Mouse (Mus musculus): ENCODE measurements around the gene Asic2. TPM values are rescaled to one million over a fixed set of nuclear protein-coding genes. Genes with fewer than 3 reads are reported as not detected.

Gene Asic2
- polyA plus RNA-seq, 1 experiment from 2014 or later: 2.8 TPM

GRCm38 (mm10) chr11:81706996-81707395, 261.3 kb downstream of the Asic2 start:
- H3K27ac ChIP-seq (ENCODE audit: low read length): no peak overlapping the region
- H3K4me1 ChIP-seq (ENCODE audit: insufficient read depth, low read length): no peaks in the 10 kb centered on the region
- H3K27me3 ChIP-seq (ENCODE audit: insufficient read depth, low read length): no peaks in the 10 kb centered on the region
- ATAC-seq (ENCODE audit: low FRiP score, low TSS enrichment): no peak
- H3K9ac ChIP-seq (replicated peaks; ENCODE audit: low read length): no peak overlapping the region
- H3K4me2 ChIP-seq (replicated peaks; ENCODE audit: low read depth, low read length): no peak overlapping the region
- H3K9me3 ChIP-seq (ENCODE audit: low read length): no peaks in the 10 kb centered on the region
- no peak overlapping the region for H3K4me3 ChIP-seq (ENCODE audit: low read length)
- no peaks in the 10 kb centered on the region for H3K36me3 ChIP-seq (ENCODE audit: insufficient read depth, low read length)
- WGBS: 84% methylated on average over 5 of the region's 5 CpGs

- no peaks in the 10 kb centered on the region for H3K9me3 ChIP-seq (ENCODE audit: low read length)
- no peak overlapping the region for H3K4me3 ChIP-seq (ENCODE audit: low read length)
- no peak overlapping the region for H3K4me2 ChIP-seq (replicated peaks; ENCODE audit: low read depth, low read length)
- no peaks in the 10 kb centered on the region for H3K36me3 ChIP-seq (ENCODE audit: insufficient read depth, low read length)
- H3K9ac ChIP-seq (replicated peaks; ENCODE audit: low read length): no peak overlapping the region
- H3K4me1 ChIP-seq (ENCODE audit: insufficient read depth, low read length): no peaks in the 10 kb centered on the region
- no peak for ATAC-seq (ENCODE audit: low FRiP score, low TSS enrichment)
- H3K27ac ChIP-seq (ENCODE audit: low read length): no peak overlapping the region
- H3K27me3 ChIP-seq (ENCODE audit: insufficient read depth, low read length): no peaks in the 10 kb centered on the region
- 60% methylated on average over 1 of the region's 1 CpGs for WGBS
Observed at GRCm38 (mm10) chr11:81698008-81698407, 270.2 kb downstream of the Asic2 start.

- Histone ChIP-seq H3K27ac (ENCODE audit: low read length) (no peak overlapping the region), H3K4me2 (replicated peaks; ENCODE audit: low read depth, low read length) (no peak overlapping the region), H3K36me3 (ENCODE audit: insufficient read depth, low read length) (no peaks in the 10 kb centered on the region), H3K27me3 (ENCODE audit: insufficient read depth, low read length) (no peaks in the 10 kb centered on the region), H3K9me3 (ENCODE audit: low read length) (no peaks in the 10 kb centered on the region), H3K4me3 (ENCODE audit: low read length) (no peak overlapping the region), H3K4me1 (ENCODE audit: insufficient read depth, low read length) (no peaks in the 10 kb centered on the region), H3K9ac (replicated peaks; ENCODE audit: low read length) (no peak overlapping the region)
- no peak for ATAC-seq (ENCODE audit: low FRiP score, low TSS enrichment)
- WGBS: 76% methylated on average over 2 of the region's 2 CpGs
Observed at GRCm38 (mm10) chr11:81695501-81695900, 272.8 kb downstream of the Asic2 start.

DNA sequence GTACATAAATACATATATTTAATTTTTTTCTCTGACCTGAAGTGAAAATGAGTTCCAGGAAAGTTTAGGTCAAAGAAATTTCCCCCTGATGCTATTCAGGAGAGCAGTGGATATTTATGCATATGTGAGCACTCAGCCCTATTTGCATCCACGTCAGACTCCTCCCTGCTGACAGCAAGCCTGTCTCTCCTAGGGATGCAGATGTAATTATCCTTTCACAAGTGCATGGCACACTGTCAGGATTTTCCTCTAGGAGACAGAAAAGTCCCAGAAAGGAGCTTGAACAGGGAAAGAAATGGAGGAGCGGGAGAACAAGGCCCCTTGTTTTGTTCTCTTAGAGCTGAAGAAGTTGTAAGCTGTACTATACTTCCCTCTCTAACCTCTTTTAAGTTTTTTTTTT, 287.7 kb downstream of the Asic2 start:
- Histone ChIP-seq H3K4me3 (ENCODE audit: low read length) (no peak overlapping the region), H3K27me3 (ENCODE audit: insufficient read depth, low read length) (no peaks in the 10 kb centered on the region), H3K9ac (replicated peaks; ENCODE audit: low read length) (no peak overlapping the region), H3K4me2 (replicated peaks; ENCODE audit: low read depth, low read length) (no peak overlapping the region), H3K9me3 (ENCODE audit: low read length) (no peaks in the 10 kb centered on the region), H3K36me3 (ENCODE audit: insufficient read depth, low read length) (no peaks in the 10 kb centered on the region), H3K27ac (ENCODE audit: low read length) (no peak overlapping the region), H3K4me1 (ENCODE audit: insufficient read depth, low read length) (0 out of 2 replicates have a peak, but pooled peaks cover 5% of the 10 kb centered on the region)
- ATAC-seq (ENCODE audit: low FRiP score, low TSS enrichment): no peak
- WGBS: 77% methylated on average over 2 of the region's 2 CpGs

DNA sequence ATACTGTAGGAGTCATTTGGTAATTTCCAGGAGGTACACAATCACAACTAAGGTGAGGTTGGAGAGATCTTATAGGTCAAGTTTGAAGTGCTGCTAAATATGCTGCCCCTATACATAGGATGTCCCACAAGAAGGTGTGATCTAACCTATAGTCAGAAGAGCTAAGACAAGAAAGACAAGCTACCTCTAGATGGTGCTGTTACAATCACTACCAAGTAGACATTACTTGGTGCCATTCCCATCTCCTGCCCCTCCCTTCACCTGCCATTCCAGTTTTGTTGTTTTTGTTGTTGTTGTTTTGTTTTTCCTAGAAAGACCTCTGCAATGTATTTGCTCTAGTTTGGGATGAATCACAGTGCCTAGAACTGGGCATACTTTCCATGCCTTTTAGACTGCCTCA, 296.5 kb downstream of the Asic2 start:
- H3K27ac ChIP-seq (ENCODE audit: low read length): no peak overlapping the region
- ATAC-seq (ENCODE audit: low FRiP score, low TSS enrichment): no peak
- no peak overlapping the region for H3K4me3 ChIP-seq (ENCODE audit: low read length)
- H3K36me3 ChIP-seq (ENCODE audit: insufficient read depth, low read length): no peaks in the 10 kb centered on the region
- no peak overlapping the region for H3K9ac ChIP-seq (replicated peaks; ENCODE audit: low read length)
- H3K4me2 ChIP-seq (replicated peaks; ENCODE audit: low read depth, low read length): no peak overlapping the region
- H3K4me1 ChIP-seq (ENCODE audit: insufficient read depth, low read length): no peaks in the 10 kb centered on the region
- H3K9me3 ChIP-seq (ENCODE audit: low read length): no peaks in the 10 kb centered on the region
- H3K27me3 ChIP-seq (ENCODE audit: insufficient read depth, low read length): no peaks in the 10 kb centered on the region

GRCm38 (mm10) chr11:81670436-81670835, 297.8 kb downstream of the Asic2 start:
- no peak overlapping the region for H3K27ac ChIP-seq (ENCODE audit: low read length)
- 58% methylated on average over 3 of the region's 3 CpGs for WGBS
- H3K9me3 ChIP-seq (ENCODE audit: low read length): no peaks in the 10 kb centered on the region
- no peaks in the 10 kb centered on the region for H3K27me3 ChIP-seq (ENCODE audit: insufficient read depth, low read length)
- no peaks in the 10 kb centered on the region for H3K36me3 ChIP-seq (ENCODE audit: insufficient read depth, low read length)
- H3K4me3 ChIP-seq (ENCODE audit: low read length): no peak overlapping the region
- H3K9ac ChIP-seq (replicated peaks; ENCODE audit: low read length): no peak overlapping the region
- no peak for ATAC-seq (ENCODE audit: low FRiP score, low TSS enrichment)
- no peak overlapping the region for H3K4me2 ChIP-seq (replicated peaks; ENCODE audit: low read depth, low read length)
- no peaks in the 10 kb centered on the region for H3K4me1 ChIP-seq (ENCODE audit: insufficient read depth, low read length)

GRCm38 (mm10) chr11:81658850-81659249, 309.4 kb downstream of the Asic2 start:
- WGBS: 59% methylated on average over 1 of the region's 1 CpGs
- Histone ChIP-seq H3K27me3 (ENCODE audit: insufficient read depth, low read length) (no peaks in the 10 kb centered on the region), H3K4me3 (ENCODE audit: low read length) (no peak overlapping the region), H3K9me3 (ENCODE audit: low read length) (no peaks in the 10 kb centered on the region), H3K36me3 (ENCODE audit: insufficient read depth, low read length) (no peaks in the 10 kb centered on the region), H3K4me2 (replicated peaks; ENCODE audit: low read depth, low read length) (no peak overlapping the region), H3K27ac (ENCODE audit: low read length) (no peak overlapping the region), H3K4me1 (ENCODE audit: insufficient read depth, low read length) (no peaks in the 10 kb centered on the region), H3K9ac (replicated peaks; ENCODE audit: low read length) (no peak overlapping the region)
- ATAC-seq (ENCODE audit: low FRiP score, low TSS enrichment): no peak

DNA sequence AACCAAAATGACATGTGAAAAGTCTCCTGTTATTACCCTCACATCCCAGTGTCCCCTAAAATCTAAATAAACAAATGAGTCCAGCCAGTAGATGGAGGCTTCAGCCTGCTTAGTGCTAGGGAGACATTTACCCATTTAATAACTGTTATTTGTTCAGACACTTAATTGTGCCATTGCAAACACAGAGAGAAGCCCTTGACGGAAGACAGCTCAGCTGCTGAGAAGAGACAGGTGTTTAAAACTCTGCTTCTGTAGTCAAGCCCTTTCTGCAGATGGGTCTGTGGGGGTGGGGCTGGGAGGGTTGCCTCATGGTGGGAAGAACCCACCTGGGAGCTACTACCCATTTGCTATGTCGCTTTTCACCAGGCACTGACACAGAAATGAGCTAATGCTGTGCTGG, 311.1 kb downstream of the Asic2 start:
- H3K27ac ChIP-seq (ENCODE audit: low read length): no peak overlapping the region
- no peaks in the 10 kb centered on the region for H3K4me1 ChIP-seq (ENCODE audit: insufficient read depth, low read length)
- no peak overlapping the region for H3K4me3 ChIP-seq (ENCODE audit: low read length)
- H3K27me3 ChIP-seq (ENCODE audit: insufficient read depth, low read length): no peaks in the 10 kb centered on the region
- no peak for ATAC-seq (ENCODE audit: low FRiP score, low TSS enrichment)
- no peaks in the 10 kb centered on the region for H3K36me3 ChIP-seq (ENCODE audit: insufficient read depth, low read length)
- WGBS: 55% methylated on average over 2 of the region's 2 CpGs
- H3K9ac ChIP-seq (replicated peaks; ENCODE audit: low read length): no peak overlapping the region
- H3K4me2 ChIP-seq (replicated peaks; ENCODE audit: low read depth, low read length): no peak overlapping the region
- H3K9me3 ChIP-seq (ENCODE audit: low read length): no peaks in the 10 kb centered on the region

GRCm38 (mm10) chr11:81647828-81648227, 320.4 kb downstream of the Asic2 start:
- no peak overlapping the region for H3K9ac ChIP-seq (replicated peaks; ENCODE audit: low read length)
- ATAC-seq (ENCODE audit: low FRiP score, low TSS enrichment): no peak
- WGBS: 11% methylated on average over 3 of the region's 4 CpGs
- H3K36me3 ChIP-seq (ENCODE audit: insufficient read depth, low read length): no peaks in the 10 kb centered on the region
- H3K27me3 ChIP-seq (ENCODE audit: insufficient read depth, low read length): no peaks in the 10 kb centered on the region
- no peaks in the 10 kb centered on the region for H3K9me3 ChIP-seq (ENCODE audit: low read length)
- H3K27ac ChIP-seq (ENCODE audit: low read length): no peak overlapping the region
- no peak overlapping the region for H3K4me3 ChIP-seq (ENCODE audit: low read length)
- no peak overlapping the region for H3K4me2 ChIP-seq (replicated peaks; ENCODE audit: low read depth, low read length)
- peaks cover 6% of the 10 kb centered on the region for H3K4me1 ChIP-seq (ENCODE audit: insufficient read depth, low read length)

- Histone ChIP-seq H3K36me3 (ENCODE audit: insufficient read depth, low read length) (no peaks in the 10 kb centered on the region), H3K9ac (replicated peaks; ENCODE audit: low read length) (no peak overlapping the region), H3K4me2 (replicated peaks; ENCODE audit: low read depth, low read length) (no peak overlapping the region), H3K4me3 (ENCODE audit: low read length) (no peak overlapping the region), H3K4me1 (ENCODE audit: insufficient read depth, low read length) (peaks cover 6% of the 10 kb centered on the region), H3K9me3 (ENCODE audit: low read length) (no peaks in the 10 kb centered on the region), H3K27me3 (ENCODE audit: insufficient read depth, low read length) (no peaks in the 10 kb centered on the region), H3K27ac (ENCODE audit: low read length) (no peak overlapping the region)
- WGBS: 89% methylated on average over 3 of the region's 3 CpGs
- no peak for ATAC-seq (ENCODE audit: low FRiP score, low TSS enrichment)
Observed at GRCm38 (mm10) chr11:81645549-81645948, 322.7 kb downstream of the Asic2 start.

GRCm38 (mm10) chr11:81636356-81636755, 331.9 kb downstream of the Asic2 start:
- Histone ChIP-seq H3K4me1 (ENCODE audit: insufficient read depth, low read length) (no peaks in the 10 kb centered on the region), H3K4me2 (replicated peaks; ENCODE audit: low read depth, low read length) (no peak overlapping the region), H3K9me3 (ENCODE audit: low read length) (no peaks in the 10 kb centered on the region), H3K27ac (ENCODE audit: low read length) (no peak overlapping the region), H3K36me3 (ENCODE audit: insufficient read depth, low read length) (no peaks in the 10 kb centered on the region), H3K27me3 (ENCODE audit: insufficient read depth, low read length) (no peaks in the 10 kb centered on the region), H3K4me3 (ENCODE audit: low read length) (no peak overlapping the region), H3K9ac (replicated peaks; ENCODE audit: low read length) (no peak overlapping the region)
- no peak for ATAC-seq (ENCODE audit: low FRiP score, low TSS enrichment)
- 87% methylated on average over 9 of the region's 9 CpGs for WGBS

Measured in kidney, embryonic 16.5 days (tissue).